Mouse (Mus musculus) testis, adult 2 months (tissue): ENCODE data around the gene Setd4.

Experiments
- CTCF ChIP-seq: fragments of 200-500 bp; IDR thresholded peaks from 2 replicates; pipeline ENCODE4 v1.5.1; 2012; ENCODE audit warnings: low read depth, mild to moderate bottlenecking, inconsistent platforms, low read length, moderate library complexity; ENCODE audit not compliant: control insufficient read depth, insufficient read depth, insufficient replicate concordance
- POLR2A ChIP-seq: fragments of 200-500 bp; IDR thresholded peaks from 2 replicates; pipeline ENCODE4 v1.6.1; 2012; ENCODE audit warnings: low read depth, mild to moderate bottlenecking, inconsistent platforms, low read length, moderate library complexity; ENCODE audit not compliant: control insufficient read depth

DNA sequence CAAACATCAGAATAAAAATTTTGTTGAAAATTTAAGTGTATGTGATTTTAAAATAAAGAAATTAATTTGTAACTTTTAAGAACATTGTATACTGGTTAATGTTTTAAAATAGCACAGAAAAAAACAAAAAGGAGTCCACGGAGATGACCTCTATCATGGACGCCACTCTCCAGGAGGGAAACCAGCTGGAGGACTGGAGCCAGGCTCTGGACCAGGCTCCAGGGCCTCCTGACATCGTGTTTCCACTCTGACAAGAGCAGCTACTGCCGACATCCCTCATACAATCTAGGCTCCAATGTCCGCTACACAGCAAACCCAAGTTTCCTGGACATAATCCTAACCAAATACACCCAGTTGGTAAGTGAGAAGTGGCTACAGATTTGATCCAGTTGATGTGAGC, 8.1 kb downstream of the Setd4 start:
- TF ChIP-seq CTCF (no peak), POLR2A (no peak)
